Mouse (Mus musculus) forebrain, embryonic 15.5 days (tissue): ENCODE measurements around the gene Krt84. TPM values are rescaled to one million over a fixed set of nuclear protein-coding genes. Genes with fewer than 3 reads are reported as not detected.

ENCODE experiments used
- ATAC-seq: fragments of 200-750 bp; cut with Nextera tagmentation; replicated peaks from 2 replicates; pipeline ENCODE4 v1.8.0; 2017; ENCODE audit warnings: mild to moderate bottlenecking, moderate TSS enrichment, moderate library complexity
- H3K27ac ChIP-seq: fragments of 300-500 bp; sonication (generic); replicated peaks from 2 replicates; pipeline ENCODE4 v1.5.1; 2015; ENCODE audit warnings: mild to moderate bottlenecking, inconsistent platforms
- H3K27me3 ChIP-seq: fragments of 300-500 bp; sonication (generic); 2 replicates; pipeline ENCODE4 v1.6.1; 2015; ENCODE audit warnings: inconsistent platforms
- H3K36me3 ChIP-seq: fragments of 300-500 bp; sonication (generic); 2 replicates; pipeline ENCODE4 v1.6.1; 2015; ENCODE audit warnings: mild to moderate bottlenecking, inconsistent platforms
- H3K4me1 ChIP-seq: fragments of 300-500 bp; sonication (generic); 2 replicates; pipeline ENCODE4 v1.6.1; 2015; ENCODE audit warnings: inconsistent platforms
- H3K4me2 ChIP-seq: fragments of 300-500 bp; sonication (generic); replicated peaks from 2 replicates; pipeline ENCODE4 v1.6.1; 2015; ENCODE audit warnings: mild to moderate bottlenecking, inconsistent platforms
- H3K4me3 ChIP-seq: fragments of 300-500 bp; sonication (generic); 2 replicates; pipeline ENCODE4 v1.5.1; 2015; ENCODE audit warnings: mild to moderate bottlenecking, inconsistent platforms
- H3K9ac ChIP-seq: fragments of 300-500 bp; sonication (generic); replicated peaks from 2 replicates; pipeline ENCODE4 v1.6.1; 2015; ENCODE audit warnings: mild to moderate bottlenecking, inconsistent platforms
- H3K9me3 ChIP-seq: fragments of 300-500 bp; sonication (generic); 2 replicates; pipeline ENCODE4 v1.6.1; 2016; ENCODE audit warnings: inconsistent platforms
- WGBS: fragments of 180-500 bp; shearing (Covaris S2); methylation state at CpG from one replicate; pipeline ENCODE4 v1.1.7; 2015; ENCODE audit warnings: mixed read lengths; 5-methylcytosine and 5-hydroxymethylcytosine counted together
- microRNA-seq: library from miRNA; unstranded; fragments of <30 nt; microRNA quantifications from one replicate; pipeline ENCODE4, GENCODE M21; 2016
- polyA plus RNA-seq: library from polyadenylated mRNA; unstranded; fragments of >200 nt; fragmentation: Nextera tagmentation; extraction: Ambion mirVana; gene quantifications from 2 replicates; pipeline ENCODE4 v1.2.1, GENCODE M21; 2015

The Krt84 gene
- polyA plus RNA-seq, 1 experiment from 2014 or later = not detected

- no peak for ATAC-seq
- Histone ChIP-seq H3K27ac (no peak overlapping the region), H3K36me3 (no peaks in the 10 kb centered on the region), H3K4me1 (no peaks in the 10 kb centered on the region), H3K9ac (no peak overlapping the region), H3K4me3 (no peak overlapping the region), H3K4me2 (no peak overlapping the region), H3K9me3 (no peaks in the 10 kb centered on the region), H3K27me3 (no peaks in the 10 kb centered on the region)
- 79% methylated on average over 8 of the region's 8 CpGs for WGBS
Observed at GRCm38 (mm10) chr15:101492718-101493117, 39.9 kb downstream of the Krt84 start.

GRCm38 (mm10) chr15:101491431-101491830 is 41.2 kb downstream of the Krt84 start, which contains the start of gene Krt83:
Gene Krt83 (minus strand): TSS chr15:101491512.
- no peaks in the 10 kb centered on the region for H3K27me3 ChIP-seq
- no peak within 1 kb of the TSS for H3K4me3 ChIP-seq
- no peaks in the 10 kb centered on the region for H3K4me1 ChIP-seq
- no peak within 1 kb of the TSS for H3K9ac ChIP-seq
- H3K9me3 ChIP-seq = no peaks in the 10 kb centered on the region
- WGBS = 54% methylated on average over 6 of the region's 6 CpGs
- H3K36me3 ChIP-seq = no peaks in the 10 kb centered on the region
- no peak for ATAC-seq
- no peak within 1 kb of the TSS for H3K4me2 ChIP-seq
- no peak within 1 kb of the TSS for H3K27ac ChIP-seq

GRCm38 (mm10) chr15:101485911-101486635 is 46.5 kb downstream of the Krt84 start:
- Histone ChIP-seq H3K36me3 (no peaks in the 10 kb centered on the region), H3K4me3 (no peak overlapping the region), H3K27me3 (no peaks in the 10 kb centered on the region), H3K4me2 (no peak overlapping the region), H3K9me3 (no peaks in the 10 kb centered on the region), H3K4me1 (no peaks in the 10 kb centered on the region), H3K27ac (no peak overlapping the region), H3K9ac (no peak overlapping the region)
- WGBS = 80% methylated on average over 11 of the region's 11 CpGs
- no peak for ATAC-seq

GRCm38 (mm10) chr15:101484939-101485338 is 47.7 kb downstream of the Krt84 start:
- no peak overlapping the region for H3K27ac ChIP-seq
- H3K9me3 ChIP-seq = no peaks in the 10 kb centered on the region
- 85% methylated on average over 1 of the region's 1 CpGs for WGBS
- no peaks in the 10 kb centered on the region for H3K27me3 ChIP-seq
- no peak overlapping the region for H3K4me2 ChIP-seq
- ATAC-seq = no peak
- no peak overlapping the region for H3K9ac ChIP-seq
- no peak overlapping the region for H3K4me3 ChIP-seq
- no peaks in the 10 kb centered on the region for H3K36me3 ChIP-seq
- H3K4me1 ChIP-seq = no peaks in the 10 kb centered on the region

GRCm38 (mm10) chr15:101483646-101484045 is 49.0 kb downstream of the Krt84 start:
- no peak for ATAC-seq

GRCm38 (mm10) chr15:101482056-101482455 is 50.6 kb downstream of the Krt84 start:
- no peak overlapping the region for H3K4me2 ChIP-seq
- H3K36me3 ChIP-seq = no peaks in the 10 kb centered on the region
- ATAC-seq = no peak
- H3K9me3 ChIP-seq = no peaks in the 10 kb centered on the region
- H3K27ac ChIP-seq = no peak overlapping the region
- H3K27me3 ChIP-seq = no peaks in the 10 kb centered on the region; the same call in 1 of the 2 replicates
- 49% methylated on average over 4 of the region's 4 CpGs for WGBS
- no peak overlapping the region for H3K9ac ChIP-seq
- no peak overlapping the region for H3K4me3 ChIP-seq
- H3K4me1 ChIP-seq = peaks cover 11% of the 10 kb centered on the region

More at GRCm38 (mm10) chr15:101483646-101484045, 49.0 kb downstream of the Krt84 start:
- Histone ChIP-seq H3K4me3 (no peak overlapping the region), H3K4me1 (peaks cover 11% of the 10 kb centered on the region), H3K4me2 (no peak overlapping the region), H3K27ac (no peak overlapping the region), H3K9ac (no peak overlapping the region), H3K9me3 (no peaks in the 10 kb centered on the region), H3K36me3 (no peaks in the 10 kb centered on the region), H3K27me3 (no peaks in the 10 kb centered on the region; the same call in 1 of the 2 replicates)
- WGBS = 74% methylated on average over 1 of the region's 1 CpGs

- peak overlapping the region; percentile 78 for H3K4me2 ChIP-seq
- H3K4me3 ChIP-seq = peak overlapping the region; percentile 37
- H3K9me3 ChIP-seq = no peaks in the 10 kb centered on the region
- H3K4me1 ChIP-seq = peaks cover 11% of the 10 kb centered on the region
- H3K27me3 ChIP-seq = no peaks in the 10 kb centered on the region; the same call in 1 of the 2 replicates
- no peak overlapping the region for H3K27ac ChIP-seq
- peak overlapping the region; percentile 42 for H3K9ac ChIP-seq
- ATAC-seq = 0 out of 2 replicates have a peak, but pooled peaks have one; percentile 55
- no peaks in the 10 kb centered on the region for H3K36me3 ChIP-seq
- WGBS = 25% methylated on average over 11 of the region's 11 CpGs
Observed at GRCm38 (mm10) chr15:101479666-101480060, 53.0 kb downstream of the Krt84 start.

- Histone ChIP-seq H3K9me3 (no peaks in the 10 kb centered on the region), H3K9ac (peak overlapping the region; percentile 42), H3K27ac (no peak overlapping the region), H3K4me3 (peak overlapping the region; percentile 37), H3K4me2 (peak overlapping the region; percentile 78), H3K27me3 (no peaks in the 10 kb centered on the region; the same call in 1 of the 2 replicates), H3K4me1 (peaks cover 11% of the 10 kb centered on the region), H3K36me3 (no peaks in the 10 kb centered on the region)
- 0 out of 2 replicates have a peak, but pooled peaks have one; percentile 43 for ATAC-seq
- WGBS = 8% methylated on average over 31 of the region's 31 CpGs
Observed at GRCm38 (mm10) chr15:101479007-101479665, 53.5 kb downstream of the Krt84 start.

Small RNA genes lying within 50 kb of the gene (microRNA-seq; reads per million reads assigned to microRNA genes)
- gene Gm44393 (not detected), gene Gm44460 (not detected)

Other genes starting within 250 kb of the Krt84 start
- gene Atg101, start 248.5 kb downstream of the Krt84 start, polyA plus RNA-seq = 86.4 and 86.8 TPM in 2 replicates
- gene 6030408B16Rik, start 239.6 kb downstream of the Krt84 start, polyA plus RNA-seq = 0.37 and 0.48 TPM in 2 replicates
- 0.08 TPM in 1 of 2 replicates, not detected in the other for gene Krt80, start 162.7 kb downstream of the Krt84 start, polyA plus RNA-seq
- gene Krt7, start 121.8 kb downstream of the Krt84 start, polyA plus RNA-seq = 0.26 and 0.46 TPM in 2 replicates
- gene Krt87, start 94.0 kb downstream of the Krt84 start, polyA plus RNA-seq = 0.09 and 0.10 TPM in 2 replicates
- not detected in 2 replicates for gene Krt88, start 85.1 kb downstream of the Krt84 start, polyA plus RNA-seq
- gene Krt81, start 69.1 kb downstream of the Krt84 start, polyA plus RNA-seq = not detected in 2 replicates
- gene Krt86, start 59.3 kb downstream of the Krt84 start, polyA plus RNA-seq = not detected in 2 replicates
- gene Krt83, start 41.3 kb downstream of the Krt84 start, polyA plus RNA-seq = not detected in 2 replicates
- gene Gm49425, start 15.6 kb downstream of the Krt84 start, polyA plus RNA-seq = not detected in 2 replicates
- gene Krt82, start 17.8 kb upstream of the Krt84 start, polyA plus RNA-seq = not detected in 2 replicates
- gene Krt90, start 30.1 kb upstream of the Krt84 start, polyA plus RNA-seq = 0.09 TPM in 1 of 2 replicates, not detected in the other
- 0.08 TPM in 1 of 2 replicates, not detected in the other for gene Krt75, start 41.1 kb upstream of the Krt84 start, polyA plus RNA-seq
- not detected in 2 replicates for gene Gm5414, start 95.4 kb upstream of the Krt84 start, polyA plus RNA-seq
- gene Gm5478, start 114.6 kb upstream of the Krt84 start, polyA plus RNA-seq = not detected in 2 replicates
- gene Krt6b, start 147.5 kb upstream of the Krt84 start, polyA plus RNA-seq = not detected in 2 replicates
- gene Krt6a, start 161.5 kb upstream of the Krt84 start, polyA plus RNA-seq = not detected in 2 replicates
- gene Krt5, start 180.1 kb upstream of the Krt84 start, polyA plus RNA-seq = 0.13 and 0.15 TPM in 2 replicates
- not detected in 2 replicates for gene Krt71, start 210.3 kb upstream of the Krt84 start, polyA plus RNA-seq